Mouse (Mus musculus) midbrain, embryonic 16.5 days (tissue): ENCODE data around the gene Ect2. TPM values are rescaled to one million over a fixed set of nuclear protein-coding genes. Genes with fewer than 3 reads are reported as not detected.

Experiments used
- ATAC-seq: fragments of 200-750 bp; cut with Nextera tagmentation; 2 replicates; pipeline ENCODE4 v1.8.0; 2017; ENCODE audit warnings: moderate TSS enrichment
- H3K27ac ChIP-seq: fragments of 300-500 bp; sonication (generic); 2 replicates; pipeline ENCODE4 v1.5.1; 2014; ENCODE audit warnings: mild to moderate bottlenecking, low read length, mixed read lengths
- H3K27me3 ChIP-seq: fragments of 300-500 bp; sonication (generic); 2 replicates; pipeline ENCODE4 v1.6.1; 2014; ENCODE audit warnings: low read depth, low read length, mixed read lengths; ENCODE audit not compliant: control insufficient read depth, insufficient read depth
- H3K36me3 ChIP-seq: fragments of 300-500 bp; sonication (generic); 2 replicates; pipeline ENCODE4 v1.6.1; 2014; ENCODE audit warnings: mild to moderate bottlenecking, low read length, moderate library complexity, mixed read lengths; ENCODE audit not compliant: control insufficient read depth, insufficient read depth
- H3K4me1 ChIP-seq: fragments of 300-500 bp; sonication (generic); 2 replicates; pipeline ENCODE4 v1.6.1; 2014; ENCODE audit warnings: mild to moderate bottlenecking, low read length, mixed read lengths; ENCODE audit not compliant: control insufficient read depth, insufficient read depth
- H3K4me2 ChIP-seq: fragments of 300-500 bp; sonication (generic); 2 replicates; pipeline ENCODE4 v1.6.1; 2014; ENCODE audit warnings: mild to moderate bottlenecking, low read length, mixed read lengths
- H3K4me3 ChIP-seq: fragments of 300-500 bp; sonication (generic); 2 replicates; pipeline ENCODE4 v1.5.1; 2014; ENCODE audit warnings: low read depth, mild to moderate bottlenecking, low read length, moderate library complexity, mixed read lengths
- H3K9ac ChIP-seq: fragments of 300-500 bp; sonication (generic); 2 replicates; pipeline ENCODE4 v1.6.1; 2014; ENCODE audit warnings: low read depth, low read length, mixed read lengths
- H3K9me3 ChIP-seq: fragments of 300-500 bp; sonication (generic); replicated peaks from 2 replicates; pipeline ENCODE4 v1.6.1; 2014; ENCODE audit warnings: mild to moderate bottlenecking, low read length, mixed read lengths; ENCODE audit not compliant: control insufficient read depth, poor library complexity, severe bottlenecking
- WGBS: fragments of 180-500 bp; shearing (Covaris S2); extraction: QIAGEN DNeasy Blood & Tissue Kit; methylation state at CpG from one replicate; pipeline ENCODE4 v1.1.7; 2014; 5-methylcytosine and 5-hydroxymethylcytosine counted together
- polyA plus RNA-seq: library from polyadenylated mRNA; unstranded; fragments of >200 nt; fragmentation: Nextera tagmentation; extraction: Ambion mirVana; gene quantifications from 2 replicates; pipeline ENCODE4 v1.2.1, GENCODE M21; 2015

The Ect2 gene
- polyA plus RNA-seq, 1 experiment from 2014 or later = 5.8 TPM

GRCm38 (mm10) chr3:27145733-27146132 lies 7.9 kb downstream of the Ect2 start:
- Histone ChIP-seq H3K4me3 (no peak overlapping the region), H3K27ac (no peak overlapping the region), H3K4me2 (no peak overlapping the region), H3K27me3 (no peaks in the 10 kb centered on the region), H3K9me3 (no peaks in the 10 kb centered on the region), H3K36me3 (no peaks in the 10 kb centered on the region), H3K4me1 (no peaks in the 10 kb centered on the region), H3K9ac (no peak overlapping the region)
- no peak for ATAC-seq
- WGBS = 92% methylated on average over 7 of the region's 7 CpGs

DNA sequence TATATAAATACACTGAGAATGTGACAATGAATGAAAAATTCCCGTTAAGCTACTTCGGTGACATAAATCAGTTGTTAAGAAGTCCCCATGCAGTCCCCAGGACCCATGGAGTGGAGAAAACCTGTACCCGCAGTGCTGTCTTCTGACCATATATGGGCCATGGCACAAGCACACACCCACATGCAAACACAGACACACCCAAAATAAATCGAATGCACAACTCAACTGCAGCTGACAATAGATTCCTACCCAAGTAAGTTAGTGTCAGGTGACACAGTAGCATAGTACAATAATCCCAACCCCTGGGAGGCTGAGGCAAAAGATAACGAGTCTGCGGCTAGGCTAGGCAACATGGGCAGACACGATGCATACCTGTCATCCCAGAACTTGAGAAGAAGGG lies 10.1 kb downstream of the Ect2 start:
- Histone ChIP-seq H3K4me3 (no peak overlapping the region), H3K9me3 (no peaks in the 10 kb centered on the region), H3K4me1 (no peaks in the 10 kb centered on the region), H3K4me2 (no peak overlapping the region), H3K9ac (no peak overlapping the region), H3K36me3 (no peaks in the 10 kb centered on the region), H3K27me3 (no peaks in the 10 kb centered on the region), H3K27ac (no peak overlapping the region)
- ATAC-seq = no peak
- 89% methylated on average over 7 of the region's 7 CpGs for WGBS

GRCm38 (mm10) chr3:27140101-27140500 lies 13.6 kb downstream of the Ect2 start:
- no peak overlapping the region for H3K4me3 ChIP-seq
- no peaks in the 10 kb centered on the region for H3K4me1 ChIP-seq
- 92% methylated on average over 8 of the region's 8 CpGs for WGBS
- ATAC-seq = no peak
- no peaks in the 10 kb centered on the region for H3K27me3 ChIP-seq
- H3K27ac ChIP-seq = no peak overlapping the region
- no peak overlapping the region for H3K4me2 ChIP-seq
- no peaks in the 10 kb centered on the region for H3K36me3 ChIP-seq
- no peak overlapping the region for H3K9ac ChIP-seq
- no peaks in the 10 kb centered on the region for H3K9me3 ChIP-seq

- Histone ChIP-seq H3K4me3 (no peak overlapping the region), H3K9me3 (no peaks in the 10 kb centered on the region), H3K27me3 (no peaks in the 10 kb centered on the region), H3K4me1 (no peaks in the 10 kb centered on the region), H3K27ac (no peak overlapping the region), H3K9ac (no peak overlapping the region), H3K36me3 (no peaks in the 10 kb centered on the region), H3K4me2 (no peak overlapping the region)
- ATAC-seq = no peak
- WGBS = 89% methylated on average over 9 of the region's 9 CpGs
These were observed 31.7 kb downstream of the Ect2 start for GRCm38 (mm10) chr3:27121864-27122450.

- Histone ChIP-seq H3K36me3 (no peaks in the 10 kb centered on the region), H3K27me3 (no peaks in the 10 kb centered on the region), H3K9ac (no peak overlapping the region), H3K4me1 (no peaks in the 10 kb centered on the region), H3K4me3 (no peak overlapping the region), H3K27ac (no peak overlapping the region), H3K4me2 (no peak overlapping the region), H3K9me3 (no peaks in the 10 kb centered on the region)
- ATAC-seq = no peak
- 91% methylated on average over 6 of the region's 6 CpGs for WGBS
These were observed 32.7 kb downstream of the Ect2 start for GRCm38 (mm10) chr3:27120932-27121331.

- H3K4me3 ChIP-seq = no peak overlapping the region
- no peak overlapping the region for H3K4me2 ChIP-seq
- no peaks in the 10 kb centered on the region for H3K36me3 ChIP-seq
- 85% methylated on average over 4 of the region's 4 CpGs for WGBS
- no peaks in the 10 kb centered on the region for H3K4me1 ChIP-seq
- no peak overlapping the region for H3K9ac ChIP-seq
- no peak for ATAC-seq
- H3K27ac ChIP-seq = no peak overlapping the region
- no peaks in the 10 kb centered on the region for H3K27me3 ChIP-seq
- H3K9me3 ChIP-seq = no peaks in the 10 kb centered on the region
These were observed 35.5 kb downstream of the Ect2 start for GRCm38 (mm10) chr3:27118227-27118626.

DNA sequence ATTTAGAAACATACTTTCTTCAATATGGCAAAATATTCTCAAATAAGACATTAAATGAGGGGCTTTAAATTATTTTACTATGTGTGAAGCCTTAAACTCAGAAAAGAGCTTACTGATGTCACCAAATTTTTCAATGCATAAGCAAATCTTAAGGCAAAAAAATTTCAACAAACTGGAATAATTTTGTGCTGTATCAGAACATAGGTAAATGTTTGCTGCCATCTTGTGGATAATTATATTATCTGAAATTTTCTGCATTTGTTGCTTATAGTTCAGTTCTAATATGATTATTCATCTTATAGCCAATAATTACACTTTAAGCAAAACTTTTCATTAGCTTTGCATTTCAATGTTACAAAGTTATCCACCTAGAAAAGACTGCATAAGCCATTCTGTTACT lies 42.8 kb downstream of the Ect2 start:
- no peak overlapping the region for H3K27ac ChIP-seq
- H3K9ac ChIP-seq = no peak overlapping the region
- no peaks in the 10 kb centered on the region for H3K9me3 ChIP-seq
- H3K27me3 ChIP-seq = no peaks in the 10 kb centered on the region
- ATAC-seq = no peak
- no peak overlapping the region for H3K4me3 ChIP-seq
- no peak overlapping the region for H3K4me2 ChIP-seq
- H3K36me3 ChIP-seq = no peaks in the 10 kb centered on the region
- no peaks in the 10 kb centered on the region for H3K4me1 ChIP-seq

DNA sequence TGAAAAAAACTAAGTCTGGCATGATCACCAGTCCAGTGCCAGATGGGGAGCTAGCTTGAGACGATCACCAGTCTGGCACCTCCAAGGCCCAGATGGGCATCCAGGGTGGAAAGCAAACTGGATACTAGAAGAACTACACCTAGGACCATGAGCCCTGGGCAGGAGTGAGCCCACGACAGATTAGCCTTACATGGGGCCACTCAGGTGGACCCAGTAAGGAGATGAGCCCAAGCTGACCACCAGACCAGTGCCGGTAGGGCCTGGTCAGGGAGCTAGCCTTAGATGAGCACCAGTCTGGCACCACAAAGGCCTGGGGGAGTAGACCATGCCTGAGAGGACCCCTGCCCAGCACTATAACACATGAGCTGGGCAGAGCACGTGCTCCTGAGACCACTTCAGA lies 44.6 kb downstream of the Ect2 start:
- WGBS = 85% methylated on average over 4 of the region's 4 CpGs
- no peaks in the 10 kb centered on the region for H3K27me3 ChIP-seq

GRCm38 (mm10) chr3:27107142-27107541 lies 46.5 kb downstream of the Ect2 start:
- H3K27ac ChIP-seq = no peak overlapping the region
- no peak overlapping the region for H3K4me2 ChIP-seq
- H3K4me1 ChIP-seq = no peaks in the 10 kb centered on the region
- H3K9me3 ChIP-seq = no peaks in the 10 kb centered on the region
- no peaks in the 10 kb centered on the region for H3K27me3 ChIP-seq
- H3K36me3 ChIP-seq = no peaks in the 10 kb centered on the region
- 81% methylated on average over 6 of the region's 6 CpGs for WGBS
- no peak overlapping the region for H3K4me3 ChIP-seq
- no peak for ATAC-seq
- H3K9ac ChIP-seq = no peak overlapping the region

More for the DNA sequence above, 44.6 kb downstream of the Ect2 start:
- no peak for ATAC-seq
- Histone ChIP-seq H3K4me3 (no peak overlapping the region), H3K9me3 (no peaks in the 10 kb centered on the region), H3K9ac (no peak overlapping the region), H3K4me1 (no peaks in the 10 kb centered on the region), H3K36me3 (no peaks in the 10 kb centered on the region), H3K27ac (no peak overlapping the region), H3K4me2 (no peak overlapping the region)
